In genomic region chr5:73368845-73369447, GRCm38 (mm10) we compare ENCODE assay signal across 29 mouse cellular contexts. TPM values are rescaled to one million over a fixed set of nuclear protein-coding genes. Genes with fewer than 3 reads are reported as not detected.
DNase-seq lines count a peak whose midpoint lies in the region; ATAC-seq and TF ChIP-seq lines count a peak whose summit lies in the region.
"Had no signal": no experiment of that assay in that cellular context is flagged by ENCODE, and none has a peak within 500 bp of the region (broad histone marks: within the 10 kb centered on the region; RNA-seq: fewer than 3 reads in every experiment).

No protein-coding gene starts in this region.

- H3K9ac ChIP-seq in heart, adult 2 months (ENCODE audit: low read depth, low read length) = no peak overlapping the region
- H3K9ac ChIP-seq: kidney, embryonic 15.5 days; midbrain, embryonic 13.5 days; neural tube, embryonic 13.5 days; stomach, embryonic 15.5 days had no signal

- H3K4me3 ChIP-seq in heart, adult 2 months = no peak overlapping the region
- H3K4me3 ChIP-seq: heart, embryonic 10.5 days; hindbrain, embryonic 10.5 days; kidney, embryonic 15.5 days; midbrain, embryonic 13.5 days; neural tube, embryonic 13.5 days; stomach, embryonic 15.5 days had no signal

- no peak for TF ChIP-seq POLR2A in heart, adult 2 months (IDR thresholded peaks at IDR 0.05; ENCODE audit: insufficient read depth, low read depth, low read length)

- no peak for ATAC-seq in megakaryocyte-erythroid progenitor cell, adult 5-6 weeks (replicated peaks; ENCODE audit: low FRiP score, low TSS enrichment, poor library complexity, severe bottlenecking)
- ATAC-seq: lung, postnatal 0 days; midbrain, embryonic 13.5 days; Patski had no signal

- H3K36me3 ChIP-seq in heart, adult 2 months (ENCODE audit: control insufficient read depth, insufficient read depth, low read length) = no peaks in the 10 kb centered on the region
- H3K36me3 ChIP-seq: heart, embryonic 10.5 days; hindbrain, embryonic 10.5 days; kidney, embryonic 15.5 days; midbrain, embryonic 13.5 days; neural tube, embryonic 13.5 days; stomach, embryonic 15.5 days had no signal

- peak; percentile 30 to 46 for DNase-seq in heart, adult 18-20 months
- no peak for DNase-seq in heart, adult 2 months
- DNase-seq in left cerebral cortex, postnatal 36 days (ENCODE audit: low spot score in 2 of 2) = peak; percentile 50 to 57
- no peak for DNase-seq in left cerebral cortex, adult 11 months (ENCODE audit: low spot score)
- peak; percentile 77 for DNase-seq in brain, adult 2 months (ENCODE audit: low read depth, low spot score)
- DNase-seq in telencephalon, adult 2 months (ENCODE audit: low read depth, low spot score) = peak; percentile 64
- no peak for DNase-seq in kidney, adult 8-10 months
- DNase-seq: adrenal gland, postnatal 14 days; B cell, adult 2 months; cerebellum, adult 11-12 months; cerebellum, postnatal 36 days; gastrocnemius, postnatal 10 days; kidney, postnatal 4 days; liver; right cerebral cortex, postnatal 25 days; thymus, postnatal 14 days had no signal

- no peak overlapping the region for H3K27ac ChIP-seq in heart, adult 2 months
- H3K27ac ChIP-seq: heart, embryonic 10.5 days; hindbrain, embryonic 10.5 days; kidney, embryonic 15.5 days; midbrain, embryonic 13.5 days; neural tube, embryonic 13.5 days; stomach, embryonic 15.5 days had no signal

- no peaks in the 10 kb centered on the region for H3K79me2 ChIP-seq in heart, adult 2 months (replicated peaks; ENCODE audit: control insufficient read depth, insufficient read depth, low read length)

- WGBS in heart, adult 2 months = 50% methylated on average over 10 of the region's 10 CpGs

- TF ChIP-seq EP300 in heart, adult 2 months (IDR thresholded peaks at IDR 0.05; ENCODE audit: insufficient read depth, low read depth, low read length) = no peak

- H3K27me3 ChIP-seq in heart, adult 2 months (ENCODE audit: control insufficient read depth, insufficient read depth, low read length) = no peaks in the 10 kb centered on the region
- H3K27me3 ChIP-seq: kidney, embryonic 15.5 days; midbrain, embryonic 13.5 days; neural tube, embryonic 13.5 days; Patski; stomach, embryonic 15.5 days had no signal

- peaks cover 1% of the 10 kb centered on the region; the same call in 1 of the 2 replicates for H3K4me1 ChIP-seq in heart, adult 2 months (ENCODE audit: control insufficient read depth, insufficient read depth, low read length)
- H3K4me1 ChIP-seq: heart, embryonic 10.5 days; hindbrain, embryonic 10.5 days; midbrain, embryonic 13.5 days; neural tube, embryonic 13.5 days; stomach, embryonic 15.5 days had no signal

- no peak for TF ChIP-seq CTCF in heart, adult 2 months (IDR thresholded peaks at IDR 0.05)

- intact Hi-C loops in heart, adult 2 months (cut with DNase I) = no loop called here
- intact Hi-C loops in left cerebral cortex, postnatal 36 days (cut with DNase I) = no loop called here

RNA-seq across cellular contexts. Expression of gene Ociad2, which starts 28.1 kb away (rescaled TPM):
- total RNA-seq in heart, adult 18-20 months (2021) = 10 to 100 TPM; 12.9 to 13.5 TPM
- 10 to 100 TPM in 1 of 2 experiments, 1 to 10 TPM in 1; 9.0 to 10.5 TPM for total RNA-seq in heart, adult 2 months (2021)
- polyA plus RNA-seq in heart, adult 2 months (2012; rRNA removed) = 1.6 and 4.8 TPM in 2 replicates
- 100 to 1,000 TPM; 110 to 119 TPM for total RNA-seq in left cerebral cortex, postnatal 36 days (2021)
- total RNA-seq in megakaryocyte-erythroid progenitor cell, adult 5-6 weeks (2014; fragmentation: Nextera tagmentation) = 2.5 and 14.8 TPM in 2 replicates
- total RNA-seq in megakaryocyte-erythroid progenitor cell, adult 5-6 weeks (2017) = 4.7 and 8.1 TPM in 2 replicates

RNA-seq across cellular contexts. Expression of gene Cwh43, which starts 36.9 kb away (rescaled TPM):
- total RNA-seq in heart, adult 18-20 months (2021) = not detected
- not detected for total RNA-seq in heart, adult 2 months (2021)
- polyA plus RNA-seq in heart, adult 2 months (2012; rRNA removed) = not detected in 2 replicates
- 1 to 10 TPM; 1.7 to 2.1 TPM for total RNA-seq in left cerebral cortex, postnatal 36 days (2021)
- not detected in 2 replicates for total RNA-seq in megakaryocyte-erythroid progenitor cell, adult 5-6 weeks (2014; fragmentation: Nextera tagmentation)
- total RNA-seq in megakaryocyte-erythroid progenitor cell, adult 5-6 weeks (2017) = not detected in 2 replicates
- total RNA-seq: adrenal gland, postnatal 14 days; gastrocnemius, postnatal 10 days; megakaryocyte progenitor cell, adult 5-6 weeks had no signal
- polyA plus RNA-seq: forebrain, embryonic 11.5 days; heart, embryonic 10.5 days; hindbrain, embryonic 10.5 days; liver, embryonic 16.5 days; lung, postnatal 0 days; midbrain, embryonic 13.5 days; Patski; spleen, adult 2 months had no signal

Comparison
In these comparisons a context has a peak if more than half of its experiments do, and no peak if none do; other contexts are left out.
1. DNase-seq: peak in heart, adult 18-20 months (2 of 2), left cerebral cortex, postnatal 36 days (2 of 2), brain, adult 2 months (single experiment) and telencephalon, adult 2 months (single experiment); none in heart, adult 2 months (0 of 2), left cerebral cortex, adult 11 months (single experiment) and kidney, adult 8-10 months (0 of 2).
2. RNA of gene Ociad2, which starts 28.1 kb away (total RNA-seq): 110 to 119 TPM in left cerebral cortex, postnatal 36 days; 12.9 to 13.5 TPM in heart, adult 18-20 months, 9.0 to 10.5 TPM in heart, adult 2 months and 2.5 to 14.8 TPM in megakaryocyte-erythroid progenitor cell, adult 5-6 weeks; every median in the first group is over 4 times any median in the second.